Mouse (Mus musculus) small intestine, adult 2 months (tissue): ENCODE measurements around the gene Ppfibp1.

Experiments used
- CTCF ChIP-seq: fragments of 200-500 bp; IDR thresholded peaks from 2 replicates; pipeline ENCODE4 v1.5.1; 2012; ENCODE audit warnings: low read depth, mild to moderate bottlenecking, control low read depth, inconsistent platforms, low read length, moderate library complexity, mixed read lengths; ENCODE audit not compliant: insufficient replicate concordance, insufficient read length; ENCODE audit errors: extremely low read depth
- POLR2A ChIP-seq: fragments of 200-500 bp; IDR thresholded peaks from 2 replicates; pipeline ENCODE4 v1.6.1; 2012; ENCODE audit warnings: low read depth, mild to moderate bottlenecking, control low read depth, inconsistent platforms, low read length, moderate library complexity

DNA sequence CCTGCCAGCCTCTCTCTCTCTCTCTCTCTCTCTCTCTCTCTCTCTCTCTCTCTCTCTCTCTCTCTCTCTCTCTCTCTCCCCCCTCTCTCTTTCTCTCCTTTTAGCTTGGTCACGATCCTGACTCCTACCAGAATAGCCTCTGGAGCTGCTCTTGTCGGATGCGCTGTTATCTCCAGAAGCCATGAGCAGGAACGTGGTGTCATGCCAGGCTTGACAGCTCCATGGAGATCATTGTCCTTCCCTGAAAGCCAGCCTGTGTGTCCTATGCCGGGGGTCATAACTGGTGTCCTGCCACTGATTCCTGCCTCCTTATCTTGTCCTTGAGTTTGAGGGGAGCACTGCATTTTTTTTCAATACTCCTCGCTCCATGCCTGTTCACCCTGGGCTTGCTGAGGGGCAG, 43.4 kb upstream of the Ppfibp1 start:
- TF ChIP-seq CTCF = no peak
- no peak for TF ChIP-seq POLR2A
